Mouse (Mus musculus) forelimb bud, embryonic 11.5 days (tissue): ENCODE results near the gene Gm49340.
"Not testable (repeated sequence)": the region's sequence is repeated elsewhere in the genome, so short reads cannot be mapped to it uniquely, and the experiment has no call there.

Experiments used
- DNase-seq: peaks from one replicate; pipeline ENCODE4 v3.0.0-alpha.2; 2012; ENCODE audit warnings: low read depth, low spot score

Gene Gm49340

DNA sequence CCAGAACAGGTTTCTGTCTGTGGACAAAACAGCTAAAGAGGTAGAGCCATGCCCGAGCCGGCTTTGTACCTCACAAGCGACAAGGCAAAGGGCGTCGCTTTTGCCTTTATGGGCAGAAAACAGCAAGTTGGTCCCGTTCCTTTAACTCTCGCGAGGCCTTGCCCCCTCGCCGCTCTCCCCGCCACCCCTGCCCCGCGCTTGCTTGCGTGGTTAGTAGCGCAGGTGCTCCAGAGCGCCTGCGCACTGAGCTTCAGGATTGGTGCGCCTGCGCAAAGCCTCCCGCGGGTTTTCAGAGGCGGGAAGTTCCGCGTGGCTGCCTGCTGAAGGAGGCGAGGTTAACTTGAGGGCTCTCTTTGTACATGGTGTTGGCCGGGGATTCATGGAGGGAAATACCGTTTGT lies at the start of gene Gm49340, which contains the start of the genes Aspa and Spata22:
Gene Gm49340 (plus strand): TSS at position 300 of the 400 bp plus-strand sequence.
Gene Aspa (minus strand): TSS at position 155 of the 400 bp plus-strand sequence.
Gene Spata22 (plus strand): TSS at position 300 of the 400 bp plus-strand sequence.
- no peak for DNase-seq

- DNase-seq = no peak
Observed at GRCm38 (mm10) chr11:73280710-73281109, 48.8 kb upstream of the Gm49340 start.

GRCm38 (mm10) chr11:73281528-73282027 lies 48.0 kb upstream of the Gm49340 start:
- peak; percentile 29 for DNase-seq

- DNase-seq = no peak
Observed at GRCm38 (mm10) chr11:73283369-73283768, 46.2 kb upstream of the Gm49340 start.

DNA sequence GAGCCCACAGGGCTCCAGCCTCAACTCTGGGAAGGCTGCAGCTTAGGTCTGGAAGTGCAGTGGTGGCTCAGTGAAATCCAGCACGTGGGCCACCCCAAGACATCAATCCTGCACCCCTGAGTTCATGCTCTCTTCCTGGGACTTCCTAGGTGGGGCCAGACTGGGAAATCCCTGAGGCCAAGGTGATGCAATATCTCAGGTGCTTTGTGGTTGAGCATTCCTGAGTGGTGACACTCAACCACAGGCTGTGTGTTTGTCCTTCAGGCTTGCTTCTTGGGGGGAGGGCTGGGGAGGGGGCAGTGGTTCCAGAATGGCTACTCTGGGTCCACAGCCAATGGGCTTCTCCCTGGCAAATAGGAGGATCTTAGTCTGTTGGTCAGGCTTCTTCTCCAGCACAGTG lies 45.6 kb upstream of the Gm49340 start:
- DNase-seq = no peak

GRCm38 (mm10) chr11:73284351-73284750 lies 45.2 kb upstream of the Gm49340 start:
- no peak for DNase-seq

DNA sequence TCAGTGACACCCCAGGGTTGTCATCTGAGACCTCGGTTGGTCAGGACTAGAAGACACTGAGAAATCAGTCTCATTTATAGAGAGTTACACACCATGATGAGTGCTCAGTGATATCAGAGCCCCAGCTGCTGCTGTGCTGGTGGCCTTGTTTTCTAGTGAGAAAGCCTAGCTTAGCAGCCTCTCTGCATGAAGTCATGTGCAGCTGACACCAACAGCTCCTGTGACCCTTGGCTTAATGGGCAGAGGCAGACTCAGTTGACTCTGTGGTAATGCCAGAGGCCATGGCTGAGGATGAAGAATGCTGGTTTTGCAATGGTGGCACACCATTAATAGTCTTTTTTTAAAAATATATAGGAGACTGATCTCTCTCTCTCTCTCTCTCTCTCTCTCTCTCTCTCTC lies 39.9 kb upstream of the Gm49340 start:
- DNase-seq = no peak

DNA sequence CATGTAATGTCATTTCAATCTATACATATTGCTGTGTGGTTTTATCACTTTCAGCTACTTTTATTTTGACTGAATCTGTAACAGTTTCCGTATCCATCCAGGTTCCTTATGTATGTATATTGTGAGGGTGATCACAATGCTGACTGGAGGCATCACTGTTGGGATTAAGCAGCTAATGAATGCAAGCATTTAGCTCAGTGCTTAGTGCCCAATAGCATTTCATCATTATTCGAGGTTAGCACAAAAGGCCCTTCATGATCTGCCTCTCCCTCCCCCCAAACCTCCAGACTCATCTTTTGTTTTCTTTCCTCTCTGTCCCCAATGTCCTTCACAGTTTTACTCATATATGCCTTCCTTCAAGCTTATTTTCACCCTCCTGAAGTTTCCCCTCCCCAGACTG lies 26.4 kb upstream of the Gm49340 start:
- DNase-seq = no peak

DNA sequence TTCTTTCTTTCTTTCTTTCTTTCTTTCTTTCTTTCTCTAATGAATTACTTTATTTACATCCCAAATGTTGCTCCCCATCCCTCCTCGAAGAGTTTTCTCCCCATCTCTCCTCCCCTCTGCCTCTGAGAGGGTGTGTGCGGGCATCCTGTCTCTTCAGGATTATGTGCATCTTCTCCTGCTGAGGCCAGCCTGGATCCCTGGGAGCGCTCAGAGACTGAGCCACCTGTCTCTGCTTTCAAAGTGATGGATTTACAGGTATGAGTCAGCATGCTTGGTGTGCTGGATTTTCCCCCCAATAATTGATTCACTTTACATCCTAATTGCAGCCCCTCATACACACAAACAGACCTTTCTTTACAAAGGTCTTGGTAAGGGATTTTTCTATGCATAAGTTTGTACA lies 13.6 kb upstream of the Gm49340 start:
- DNase-seq = no peak

GRCm38 (mm10) chr11:73318581-73318980 lies 11.0 kb upstream of the Gm49340 start:
- not testable (repeated sequence) for DNase-seq

- not testable (repeated sequence) for DNase-seq
Observed at GRCm38 (mm10) chr11:73321064-73321463, 8.5 kb upstream of the Gm49340 start.

DNA sequence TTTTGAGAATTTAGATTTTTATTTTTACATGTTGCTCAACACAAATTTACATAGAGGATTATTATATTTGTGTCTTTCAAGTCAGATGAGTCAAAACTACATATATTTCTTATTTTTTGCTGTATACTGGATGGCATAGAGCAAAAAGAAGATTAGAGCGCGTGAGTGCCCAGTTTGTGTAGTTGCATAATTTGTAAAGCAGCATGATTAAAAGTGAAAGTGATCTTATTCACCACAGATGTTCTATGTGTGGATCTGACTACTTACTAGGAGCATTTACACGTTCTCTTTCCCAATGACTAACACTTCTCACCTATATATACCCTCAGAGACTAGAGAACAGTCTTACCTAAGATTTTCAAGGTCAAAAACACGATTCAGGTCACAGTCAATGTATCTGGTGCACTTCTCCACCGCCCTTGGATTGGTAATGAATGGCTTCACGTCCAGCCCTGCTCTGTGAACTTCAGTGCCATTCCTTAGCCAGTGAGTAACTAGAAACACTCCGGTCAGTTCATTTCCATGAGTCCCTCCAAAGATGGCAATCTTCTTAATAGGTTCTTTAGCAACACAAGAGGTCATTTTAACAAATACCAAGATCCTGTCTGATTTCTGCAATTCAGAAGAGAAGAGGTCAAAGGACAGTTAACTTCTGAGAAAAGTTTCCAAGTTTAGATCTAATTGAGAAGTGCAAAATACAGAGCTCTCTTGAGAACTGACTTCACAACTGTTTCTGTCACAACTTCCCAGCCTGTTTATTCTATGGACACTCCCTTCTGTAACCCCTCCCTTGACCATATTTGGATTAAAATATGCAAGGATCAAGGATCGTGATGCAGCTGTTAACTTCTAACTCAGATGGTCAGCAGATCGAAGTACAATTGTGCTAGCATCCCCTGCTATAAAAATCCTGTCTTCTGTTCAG lies 5.4 kb upstream of the Gm49340 start:
- DNase-seq = no peak

DNA sequence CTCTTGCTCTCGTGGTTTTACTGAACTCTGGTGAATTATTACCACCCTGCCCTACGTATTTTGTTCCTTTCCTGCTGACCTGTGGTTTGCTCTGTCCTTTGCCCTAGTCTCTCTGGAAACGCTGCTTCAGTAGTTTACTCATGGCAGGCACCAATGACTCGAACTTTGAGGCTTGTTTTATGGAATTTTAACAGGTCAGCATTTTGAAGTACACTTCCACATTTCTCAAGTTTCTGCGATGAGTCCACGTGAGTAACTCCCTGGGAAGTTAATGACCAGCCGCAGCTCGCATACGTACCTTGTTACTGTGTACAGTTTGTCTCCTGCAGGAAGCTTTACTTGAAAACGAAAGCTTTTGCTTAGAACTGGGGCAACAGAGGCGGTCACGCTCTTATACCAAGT lies 3.1 kb upstream of the Gm49340 start:
- DNase-seq = no peak

- DNase-seq = no peak
Observed at GRCm38 (mm10) chr11:73327361-73327760, 2.2 kb upstream of the Gm49340 start.

DNA sequence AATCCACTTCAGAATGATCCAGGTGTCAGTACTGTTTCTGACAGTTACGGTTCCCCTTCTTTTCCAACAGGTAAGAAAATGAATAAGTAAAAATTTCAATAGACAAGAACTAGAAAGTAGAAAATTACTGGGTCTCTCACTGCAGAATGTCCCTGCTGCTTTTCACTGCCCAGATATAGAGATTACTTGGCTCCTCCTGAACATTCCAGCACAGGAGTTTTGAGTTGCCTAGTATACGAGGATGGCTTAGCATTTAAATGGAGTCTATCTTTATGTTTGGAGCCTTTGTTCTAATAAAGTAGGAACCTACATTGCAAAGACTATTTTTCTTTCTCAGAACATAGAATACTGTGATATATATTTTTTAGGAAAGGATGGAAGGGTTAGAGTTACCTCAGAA lies 3.8 kb downstream of the Gm49340 start:
- DNase-seq = no peak

GRCm38 (mm10) chr11:73336919-73337318 lies 7.4 kb downstream of the Gm49340 start:
- no peak for DNase-seq

- DNase-seq = no peak
Observed at GRCm38 (mm10) chr11:73350483-73350882, 20.9 kb downstream of the Gm49340 start, which contains the start of gene Olfr20. TSS of gene Olfr20 (plus strand) at chr11:73350783.

GRCm38 (mm10) chr11:73370946-73371345 lies 41.4 kb downstream of the Gm49340 start, which contains the start of gene Olfr376:
TSS of gene Olfr376 (plus strand) at chr11:73371246.
- DNase-seq = no peak

DNA sequence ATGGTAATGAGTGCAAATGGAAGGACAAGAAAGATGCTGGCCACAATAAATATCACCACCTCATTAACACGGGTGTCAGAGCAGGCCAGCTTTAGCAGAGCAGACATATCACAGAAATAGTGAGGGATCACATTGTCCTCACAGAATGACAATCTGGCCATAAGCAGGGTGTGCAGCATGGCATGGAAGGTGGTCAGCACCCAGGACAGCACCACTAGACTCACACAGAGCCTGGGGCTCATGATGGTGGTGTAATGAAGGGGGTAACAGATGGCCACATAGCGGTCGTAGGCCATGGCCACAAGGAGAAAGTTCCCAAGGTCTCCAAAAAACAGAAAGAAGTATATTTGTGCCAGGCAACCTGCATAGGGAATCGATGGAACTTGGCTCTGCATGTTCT lies 65.8 kb downstream of the Gm49340 start:
- DNase-seq = no peak

- DNase-seq = no peak
Observed at GRCm38 (mm10) chr11:73399514-73399913, 70.0 kb downstream of the Gm49340 start, which contains the start of gene Olfr1. TSS of gene Olfr1 (minus strand) at chr11:73399614.
